Mouse (Mus musculus) CD4-positive naive resting alpha-beta T cell, adult 76 days (primary cell): ENCODE data around the gene Zmynd10. TPM values are rescaled to one million over a fixed set of nuclear protein-coding genes. Genes with fewer than 3 reads are reported as not detected.

Experiments
- total RNA-seq: library from RNA; stranded (reverse); gene quantifications from one replicate; pipeline ENCODE4 v1.2.4, GENCODE M21; 2023

Zmynd10 gene
- total RNA-seq, result 1.2 TPM

GRCm38 (mm10) chr9:107547026-107547425 is at the start of gene Zmynd10:
Zmynd10 (plus strand) TSS chr9:107547298.

GRCm38 (mm10) chr9:107533791-107534407 is 13.2 kb upstream of the Zmynd10 start, which contains the start of gene Tmem115:
Tmem115 (plus strand) TSS chr9:107533945.

DNA sequence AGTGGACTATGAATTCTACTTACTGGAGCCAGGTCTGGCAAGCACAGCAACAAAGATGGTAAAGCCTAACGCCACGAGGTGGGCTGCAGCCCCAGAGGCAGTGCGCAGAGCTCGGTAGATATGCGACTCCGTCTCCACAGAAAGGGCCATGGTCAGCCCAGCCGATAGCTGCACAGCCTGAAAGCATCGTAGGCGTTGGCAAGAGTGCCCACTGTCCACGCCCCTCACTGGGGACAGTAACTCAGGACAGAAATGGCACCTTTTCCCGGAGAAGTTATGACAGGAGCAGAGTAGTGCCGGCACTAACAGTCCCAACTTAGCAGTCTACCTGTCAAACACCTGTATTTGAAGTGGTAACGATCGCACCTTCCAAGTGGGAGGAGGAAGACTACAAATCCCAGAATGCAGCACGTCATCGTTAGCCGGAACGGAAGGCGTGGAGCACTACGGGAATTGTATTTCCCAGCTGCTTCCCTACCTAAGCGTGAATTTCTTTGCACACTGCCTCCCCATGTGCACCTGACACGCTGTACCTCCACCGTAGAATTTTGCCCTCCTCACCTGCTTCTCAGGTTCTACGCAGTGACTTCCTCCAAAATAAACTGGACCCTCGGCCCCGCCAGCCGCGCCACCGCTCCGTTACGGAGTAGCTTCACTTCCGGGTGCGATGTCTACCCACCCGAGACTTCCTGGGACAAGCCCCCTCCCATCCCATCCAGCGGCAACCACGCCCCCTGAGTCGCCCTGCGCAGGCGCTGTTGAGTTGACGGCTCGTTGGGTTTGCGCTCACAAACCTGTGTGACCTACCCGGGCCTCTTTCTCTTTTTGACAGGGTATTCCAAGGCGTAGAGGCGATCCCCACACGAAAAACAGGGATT is 5.4 kb upstream of the Zmynd10 start, which contains the start of the genes Cyb561d2 and Nprl2:
TSS of gene Cyb561d2 (minus strand) at position 720 of the 878 bp plus-strand sequence.
TSS of gene Nprl2 (plus strand) at position 753 of the 878 bp plus-strand sequence.

DNA sequence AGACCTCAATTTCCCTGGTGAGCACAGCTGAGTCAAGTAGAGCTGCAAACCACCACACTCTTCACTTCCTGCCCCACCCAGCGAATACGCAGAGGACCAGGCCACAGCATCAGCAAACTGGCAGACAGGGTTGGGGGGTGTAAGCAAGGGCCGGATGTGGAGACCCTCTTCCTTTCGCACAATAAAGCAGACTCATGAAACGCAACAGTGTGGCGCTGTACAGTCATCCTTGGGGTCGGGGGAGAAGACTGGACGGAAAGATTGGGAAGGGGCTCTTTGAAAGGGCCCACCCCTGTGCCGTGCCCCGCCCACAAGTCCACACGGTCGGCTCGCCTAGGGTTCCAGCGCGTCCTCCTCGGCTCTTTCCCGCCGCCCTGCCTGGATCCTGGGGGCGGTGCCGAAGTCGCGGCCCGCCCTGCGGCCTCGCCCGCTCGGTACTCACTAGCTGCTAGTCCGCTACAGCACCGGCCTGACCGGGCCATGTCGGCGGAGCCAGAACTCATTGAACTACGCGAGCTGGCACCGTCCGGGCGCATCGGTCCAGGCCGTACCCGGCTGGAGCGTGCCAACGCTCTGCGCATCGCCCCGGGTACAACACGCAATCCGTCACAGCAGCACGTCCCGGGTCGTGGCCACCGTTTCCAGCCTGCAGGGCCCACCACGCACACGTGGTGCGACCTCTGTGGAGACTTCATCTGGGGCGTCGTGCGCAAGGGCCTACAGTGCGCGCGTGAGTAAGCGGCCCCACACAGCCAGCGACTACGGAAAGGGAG is 4.2 kb downstream of the Zmynd10 start, which contains the start of gene Rassf1:
TSS of gene Rassf1 (plus strand) at position 439 of the 773 bp plus-strand sequence.

DNA sequence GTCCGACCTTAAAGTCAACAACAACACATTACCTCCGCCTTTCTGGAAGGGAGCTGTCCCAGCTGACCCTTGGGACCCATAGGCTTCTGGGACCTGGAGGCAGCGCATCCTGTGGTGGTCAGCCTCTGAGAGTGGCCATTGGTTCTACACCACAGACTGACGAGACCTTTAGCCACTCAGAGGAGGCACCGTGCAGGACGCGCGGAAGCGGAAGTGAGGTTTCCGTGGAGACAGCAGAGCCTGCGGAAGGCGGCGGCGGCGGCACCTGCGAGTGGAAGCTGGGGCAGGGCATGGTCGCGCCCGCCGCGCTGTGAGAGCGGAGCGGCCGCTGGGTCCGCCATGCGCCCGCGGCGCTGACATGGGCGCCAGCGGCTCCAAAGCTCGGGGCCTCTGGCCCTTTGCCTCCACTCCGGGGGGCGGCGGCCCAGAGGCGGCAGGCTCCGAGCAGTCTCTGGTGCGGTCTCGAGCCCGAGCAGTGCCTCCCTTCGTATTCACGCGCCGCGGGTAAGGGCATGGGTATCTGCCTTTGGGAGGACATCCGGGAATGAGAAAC is 16.0 kb downstream of the Zmynd10 start, which contains the start of gene Tusc2:
TSS of gene Tusc2 (plus strand) at position 227 of the 553 bp plus-strand sequence.

GRCm38 (mm10) chr9:107567702-107568319 is 20.7 kb downstream of the Zmynd10 start, which contains the start of gene Hyal2:
Hyal2 (plus strand) TSS chr9:107567945.

GRCm38 (mm10) chr9:107576357-107577107 is 29.4 kb downstream of the Zmynd10 start, which contains the start of gene Hyal1:
Hyal1 (plus strand) TSS chr9:107576927.

GRCm38 (mm10) chr9:107578587-107578986 is 31.5 kb downstream of the Zmynd10 start, which contains the start of gene Naa80:
Naa80 (plus strand) TSS chr9:107578887.

GRCm38 (mm10) chr9:107580501-107581317 is 33.6 kb downstream of the Zmynd10 start, which contains the start of gene Hyal3:
Hyal3 (plus strand) TSS chr9:107580818.

DNA sequence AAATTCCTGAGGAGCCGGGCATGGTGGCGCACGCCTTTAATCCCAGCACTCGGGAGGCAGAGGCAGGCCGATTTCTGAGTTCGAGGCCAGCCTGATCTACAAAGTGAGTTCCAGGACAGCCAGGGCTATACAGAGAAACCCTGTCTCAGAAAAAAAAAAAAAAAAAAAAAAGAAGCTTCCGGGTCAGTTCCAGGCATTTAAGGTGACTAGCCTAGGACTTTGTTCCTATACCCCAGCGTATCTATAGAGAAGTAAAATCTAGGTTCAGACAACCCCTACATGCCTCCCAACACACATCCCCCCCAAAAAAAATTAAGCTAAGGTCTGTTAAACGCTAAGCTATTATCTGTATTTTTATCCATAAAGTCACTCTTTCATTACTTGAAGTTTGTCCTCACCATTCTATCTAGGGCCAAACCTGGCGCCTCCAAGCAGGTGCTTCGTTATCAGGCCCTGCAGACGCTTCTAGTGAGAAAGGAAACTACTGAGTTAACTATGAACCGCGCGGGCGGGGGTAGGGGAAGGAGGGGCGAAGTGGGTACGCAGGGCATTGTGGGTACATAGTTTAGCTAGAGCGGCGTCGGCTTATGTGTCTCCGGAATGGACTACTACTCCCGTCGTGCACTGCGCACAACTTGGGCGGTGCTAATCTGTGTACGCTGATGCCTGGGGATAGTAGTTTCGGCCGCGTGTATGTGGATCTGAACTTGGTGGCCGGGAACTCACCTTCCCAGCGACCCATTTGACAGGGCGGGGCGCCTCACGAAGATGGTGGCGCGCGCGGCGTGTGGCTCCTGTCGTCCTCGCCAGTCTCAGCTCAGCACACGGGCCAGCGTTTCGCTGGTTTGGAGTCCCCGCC is 40.1 kb downstream of the Zmynd10 start, which contains the start of gene Ifrd2:
TSS of gene Ifrd2 (plus strand) at position 669 of the 859 bp plus-strand sequence.

Other genes with a start within 250 kb of the Zmynd10 start
- gene Hemk1, start 208.9 kb upstream of the Zmynd10 start, total RNA-seq, result 7.8 TPM
- gene 6430571L13Rik, start 206.7 kb upstream of the Zmynd10 start, total RNA-seq, result 0.41 TPM
- 0.70 TPM for gene Cacna2d2, start 147.7 kb upstream of the Zmynd10 start, total RNA-seq
- 24.4 TPM for gene Tmem115, start 13.4 kb upstream of the Zmynd10 start, total RNA-seq
- gene Cyb561d2, start 5.1 kb upstream of the Zmynd10 start, total RNA-seq, result 16.0 TPM
- gene Nprl2, start 5.1 kb upstream of the Zmynd10 start, total RNA-seq, result 18.9 TPM
- 74.0 TPM for gene Rassf1, start 4.3 kb downstream of the Zmynd10 start, total RNA-seq
- gene Tusc2, start 16.0 kb downstream of the Zmynd10 start, total RNA-seq, result 13.3 TPM
- gene Hyal2, start 20.6 kb downstream of the Zmynd10 start, total RNA-seq, result 2.3 TPM
- 2.1 TPM for gene Hyal1, start 29.6 kb downstream of the Zmynd10 start, total RNA-seq
- 9.5 TPM for gene Naa80, start 31.6 kb downstream of the Zmynd10 start, total RNA-seq
- 1.3 TPM for gene Hyal3, start 33.5 kb downstream of the Zmynd10 start, total RNA-seq
- 19.8 TPM for gene Ifrd2, start 40.3 kb downstream of the Zmynd10 start, total RNA-seq
- 0.15 TPM for gene Sema3b, start 61.9 kb downstream of the Zmynd10 start, total RNA-seq
- gene Gnai2, start 88.1 kb downstream of the Zmynd10 start, total RNA-seq, result 430 TPM
- not detected for gene Slc38a3, start 122.2 kb downstream of the Zmynd10 start, total RNA-seq
- gene Gnat1, start 132.4 kb downstream of the Zmynd10 start, total RNA-seq, result 2.1 TPM
- 1.3 TPM for gene Sema3f, start 163.2 kb downstream of the Zmynd10 start, total RNA-seq
- 249 TPM for gene Rbm5, start 223.7 kb downstream of the Zmynd10 start, total RNA-seq